Mouse (Mus musculus) CH12.LX (cell line): ENCODE results near the gene Gpr143.

Experiments
- CTCF ChIP-seq, 2 experiments: IDR thresholded peaks in 1 of 2; conservative IDR thresholded peaks in 1 of 2; 2 replicates each; pipeline ENCODE4 v1.5.1; 2011 to 2012; ENCODE audit warnings: low read depth in 2 of 2, low read length in 2 of 2, improper control_type of control experiment in 1 of 2, inconsistent platforms in 1 of 2, mild to moderate bottlenecking in 1 of 2, moderate library complexity in 1 of 2
- ELF1 ChIP-seq: IDR thresholded peaks from 2 replicates; pipeline ENCODE4 v1.6.1; 2014; ENCODE audit warnings: low read depth, mild to moderate bottlenecking, inconsistent platforms, low read length, improper control_type of control experiment
- EP300 ChIP-seq: IDR thresholded peaks from 2 replicates; pipeline ENCODE4 v1.6.1; 2011; ENCODE audit warnings: low read length, improper control_type of control experiment
- HCFC1 ChIP-seq: IDR thresholded peaks from 2 replicates; pipeline ENCODE4 v1.6.1; 2012; ENCODE audit warnings: low read depth, mild to moderate bottlenecking, inconsistent platforms, low read length, improper control_type of control experiment
- JUND ChIP-seq: conservative IDR thresholded peaks from 2 replicates; pipeline ENCODE4 v1.6.1; 2011; ENCODE audit warnings: low read depth, low read length, improper control_type of control experiment
- MAFK ChIP-seq: IDR thresholded peaks from 2 replicates; pipeline ENCODE4 v1.6.1; 2011; ENCODE audit warnings: low read length, improper control_type of control experiment; ENCODE audit not compliant: insufficient replicate concordance
- MAX ChIP-seq: IDR thresholded peaks from 2 replicates; pipeline ENCODE4 v1.6.1; 2011; ENCODE audit warnings: low read length, improper control_type of control experiment
- POLR2A ChIP-seq: IDR thresholded peaks from 2 replicates; pipeline ENCODE4 v1.6.1; 2011; ENCODE audit warnings: low read depth, mild to moderate bottlenecking, improper control_type of control experiment, low read length
- SMC3 ChIP-seq: IDR thresholded peaks from 2 replicates; pipeline ENCODE4 v1.6.1; 2011; ENCODE audit warnings: low read depth, low read length, improper control_type of control experiment
- UBTF ChIP-seq: IDR thresholded peaks from 2 replicates; pipeline ENCODE4 v1.6.1; 2012; ENCODE audit warnings: low read depth, mild to moderate bottlenecking, inconsistent platforms, low read length, improper control_type of control experiment, moderate library complexity
- USF1 ChIP-seq: IDR thresholded peaks from 2 replicates; pipeline ENCODE4 v1.6.1; 2014; ENCODE audit warnings: low read depth, mild to moderate bottlenecking, inconsistent platforms, low read length, improper control_type of control experiment
- ZC3H11A ChIP-seq: IDR thresholded peaks from 2 replicates; pipeline ENCODE4 v1.6.1; 2012; ENCODE audit warnings: low read depth, mild to moderate bottlenecking, inconsistent platforms, low read length, improper control_type of control experiment
- ZKSCAN1 ChIP-seq: IDR thresholded peaks from 2 replicates; pipeline ENCODE4 v1.6.1; 2012; ENCODE audit warnings: low read depth, inconsistent platforms, low read length, improper control_type of control experiment, borderline replicate concordance

- TF ChIP-seq HCFC1 (no peak), ZKSCAN1 (no peak), ZC3H11A (no peak), POLR2A (no peak), ELF1 (no peak), MAX (no peak), CTCF (conservative IDR thresholded peaks at IDR 0.05 in 1 of 2, IDR thresholded peaks at IDR 0.05 in 1 of 2; ENCODE audit: low read depth in 2 of 2, low read length in 2 of 2) (no peak), MAFK (no peak), JUND (no peak), SMC3 (no peak), UBTF (no peak), USF1 (no peak), EP300 (no peak)
Observed at GRCm38 (mm10) chrX:152743642-152744041, 38.1 kb upstream of the Gpr143 start.
